Mouse (Mus musculus) MEL (cell line): ENCODE measurements around the gene Dus2. TPM values are rescaled to one million over a fixed set of nuclear protein-coding genes. Genes with fewer than 3 reads are reported as not detected.
A peak's percentile ranks its signal among the peaks of the same experiment; 100 is the strongest.
"Not testable (repeated sequence)": the region's sequence is repeated elsewhere in the genome, so short reads cannot be mapped to it uniquely, and the experiment has no call there.

Experiments
- DNase-seq: peaks from one replicate; pipeline ENCODE4 v3.0.0; 2011; ENCODE audit warnings: low read depth, low spot score
- H3K27ac ChIP-seq: 2 replicates; pipeline ENCODE4 v1.5.1; 2012; ENCODE audit warnings: low read depth, mild to moderate bottlenecking, control low read depth, low read length, moderate library complexity; ENCODE audit not compliant: control insufficient read depth
- H3K27me3 ChIP-seq, 2 experiments: fragments of 150-350 bp in 1 of 2; sonication (generic) in 1 of 2; 2 replicates each; pipeline ENCODE4 v1.6.1; 2012; ENCODE audit warnings: low read length in 2 of 2, mild to moderate bottlenecking in 2 of 2, improper control_type of control experiment in 1 of 2, moderate library complexity in 1 of 2; ENCODE audit not compliant: insufficient read depth in 2 of 2, control insufficient read depth in 1 of 2
- H3K36me3 ChIP-seq, 2 experiments: 2 replicates each; pipeline ENCODE4 v1.6.1; 2012 to 2014; ENCODE audit warnings: low read length in 2 of 2, improper control_type of control experiment in 1 of 2, inconsistent platforms in 1 of 2, mild to moderate bottlenecking in 1 of 2; ENCODE audit not compliant: insufficient read depth in 2 of 2, control insufficient read depth in 1 of 2
- H3K4me1 ChIP-seq, 2 experiments: fragments of 150-350 bp in 1 of 2; sonication (generic) in 1 of 2; 2 replicates each; pipeline ENCODE4 v1.6.1; 2012; ENCODE audit warnings: low read length in 2 of 2, improper control_type of control experiment in 1 of 2, mild to moderate bottlenecking in 1 of 2; ENCODE audit not compliant: insufficient read depth in 2 of 2, control insufficient read depth in 1 of 2
- H3K4me3 ChIP-seq, 2 experiments: fragments of 150-350 bp in 1 of 2; sonication (generic) in 1 of 2; 2 replicates each; pipeline ENCODE4 v1.5.1; 2012; ENCODE audit warnings: low read depth in 2 of 2, low read length in 2 of 2, mild to moderate bottlenecking in 2 of 2, moderate library complexity in 2 of 2, control low read depth in 1 of 2, improper control_type of control experiment in 1 of 2; ENCODE audit not compliant: control insufficient read depth in 1 of 2, insufficient read depth in 1 of 2
- H3K79me2 ChIP-seq: 2 replicates; pipeline ENCODE4 v1.6.1; 2012; ENCODE audit warnings: mild to moderate bottlenecking, low read length, moderate library complexity; ENCODE audit not compliant: control insufficient read depth, poor library complexity, insufficient read depth
- H3K9ac ChIP-seq: 2 replicates; pipeline ENCODE4 v1.6.1; 2012; ENCODE audit warnings: low read depth, mild to moderate bottlenecking, control low read depth, low read length, moderate library complexity; ENCODE audit not compliant: control insufficient read depth, poor library complexity, severe bottlenecking
- H3K9me3 ChIP-seq: fragments of 150-350 bp; sonication (generic); replicated peaks from 2 replicates; pipeline ENCODE4 v1.6.1; 2012; ENCODE audit warnings: mild to moderate bottlenecking, low read length, improper control_type of control experiment, moderate library complexity; ENCODE audit not compliant: insufficient read depth
- BHLHE40 ChIP-seq: IDR thresholded peaks from 2 replicates; pipeline ENCODE4 v1.6.1; 2012; ENCODE audit warnings: low read depth, mild to moderate bottlenecking, inconsistent platforms, low read length, improper control_type of control experiment, borderline replicate concordance
- CHD2 ChIP-seq: IDR thresholded peaks from 2 replicates; pipeline ENCODE4 v1.6.1; 2011; ENCODE audit warnings: low read length, improper control_type of control experiment
- ELF1 ChIP-seq: IDR thresholded peaks from 2 replicates; pipeline ENCODE4 v1.6.1; 2014; ENCODE audit warnings: low read depth, mild to moderate bottlenecking, inconsistent platforms, low read length, improper control_type of control experiment, moderate library complexity
- EP300 ChIP-seq, 2 experiments: IDR thresholded peaks; 2 replicates each; pipeline ENCODE4 v1.6.1; 2011; ENCODE audit warnings: improper control_type of control experiment in 2 of 2, low read length in 2 of 2, low read depth in 1 of 2, mild to moderate bottlenecking in 1 of 2
- GABPA ChIP-seq: IDR thresholded peaks from 2 replicates; pipeline ENCODE4 v1.6.1; 2012; ENCODE audit warnings: low read depth, mild to moderate bottlenecking, inconsistent platforms, low read length, improper control_type of control experiment, moderate library complexity
- GATA1 ChIP-seq: IDR thresholded peaks from 2 replicates; pipeline ENCODE4 v1.6.1; 2011; ENCODE audit warnings: low read depth, low read length, improper control_type of control experiment
- HCFC1 ChIP-seq: IDR thresholded peaks from 2 replicates; pipeline ENCODE4 v1.6.1; 2012; ENCODE audit warnings: low read depth, mild to moderate bottlenecking, inconsistent platforms, low read length, improper control_type of control experiment, moderate library complexity
- KAT2A ChIP-seq: conservative IDR thresholded peaks from 2 replicates; pipeline ENCODE4 v1.6.1; 2012; ENCODE audit warnings: low read depth, low read length, improper control_type of control experiment, inconsistent platforms
- MAFK ChIP-seq: IDR thresholded peaks from 2 replicates; pipeline ENCODE4 v1.6.1; 2011; ENCODE audit warnings: low read depth, mild to moderate bottlenecking, low read length, improper control_type of control experiment, borderline replicate concordance
- MAZ ChIP-seq: IDR thresholded peaks from 2 replicates; pipeline ENCODE4 v1.6.1; 2012; ENCODE audit warnings: low read depth, mild to moderate bottlenecking, inconsistent platforms, low read length, improper control_type of control experiment
- MEF2A ChIP-seq: IDR thresholded peaks from 2 replicates; pipeline ENCODE4 v1.6.1; 2014; ENCODE audit warnings: low read depth, mild to moderate bottlenecking, inconsistent platforms, low read length, improper control_type of control experiment; ENCODE audit not compliant: poor library complexity, insufficient replicate concordance, severe bottlenecking; ENCODE audit errors: extremely low read depth
- NRF1 ChIP-seq: IDR thresholded peaks from 2 replicates; pipeline ENCODE4 v1.6.1; 2014; ENCODE audit warnings: low read depth, mild to moderate bottlenecking, inconsistent platforms, low read length, improper control_type of control experiment, moderate library complexity; ENCODE audit not compliant: poor library complexity, insufficient read depth, severe bottlenecking
- POLR2A ChIP-seq, 2 experiments: IDR thresholded peaks; 2 replicates each; pipeline ENCODE4 v1.6.1; 2011 to 2012; ENCODE audit warnings: low read length in 2 of 2, mild to moderate bottlenecking in 2 of 2, control low read depth in 1 of 2, improper control_type of control experiment in 1 of 2, low read depth in 1 of 2, moderate library complexity in 1 of 2; ENCODE audit not compliant: control insufficient read depth in 1 of 2, insufficient read depth in 1 of 2, poor library complexity in 1 of 2
- POLR2AphosphoS2 ChIP-seq: IDR thresholded peaks from 2 replicates; pipeline ENCODE4 v1.6.1; 2011; ENCODE audit warnings: low read length, improper control_type of control experiment
- RCOR1 ChIP-seq: IDR thresholded peaks from 2 replicates; pipeline ENCODE4 v1.6.1; 2012; ENCODE audit warnings: low read depth, mild to moderate bottlenecking, inconsistent platforms, low read length, improper control_type of control experiment
- SIN3A ChIP-seq: IDR thresholded peaks from 2 replicates; pipeline ENCODE4 v1.6.1; 2012; ENCODE audit warnings: low read length, improper control_type of control experiment, inconsistent platforms
- TAL1 ChIP-seq: IDR thresholded peaks from 2 replicates; pipeline ENCODE4 v1.6.1; 2012; ENCODE audit warnings: mild to moderate bottlenecking, inconsistent platforms, low read length, moderate library complexity, mixed read lengths
- TBP ChIP-seq: IDR thresholded peaks from 2 replicates; pipeline ENCODE4 v1.8.0; 2011; ENCODE audit warnings: low read depth, low read length, improper control_type of control experiment
- UBTF ChIP-seq: IDR thresholded peaks from 2 replicates; pipeline ENCODE4 v1.6.1; 2012; ENCODE audit warnings: low read depth, mild to moderate bottlenecking, inconsistent platforms, low read length, improper control_type of control experiment, moderate library complexity, borderline replicate concordance; ENCODE audit not compliant: insufficient read depth
- ZKSCAN1 ChIP-seq: IDR thresholded peaks from 2 replicates; pipeline ENCODE4 v1.6.1; 2012; ENCODE audit warnings: low read depth, mild to moderate bottlenecking, inconsistent platforms, low read length, improper control_type of control experiment, moderate library complexity
- ZMIZ1 ChIP-seq: IDR thresholded peaks from 2 replicates; pipeline ENCODE4 v1.6.1; 2012; ENCODE audit warnings: low read depth, mild to moderate bottlenecking, inconsistent platforms, low read length, improper control_type of control experiment, moderate library complexity
- polyA plus RNA-seq, 2 experiments: library from polyadenylated mRNA; stranded (reverse) in 1 of 2; unstranded in 1 of 2; fragments of >175 nt in 1 of 2; fragments of >200 nt in 1 of 2; gene quantifications; 2 replicates each; pipeline versions ENCODE4 v1.2.1 to v1.2.4; 2012; ENCODE audit warnings: low replicate concordance in 2 of 2, low read depth in 1 of 2; ENCODE audit not compliant: insufficient read length in 2 of 2, insufficient read depth in 1 of 2, missing spikeins in 1 of 2
- total RNA-seq: library from RNA; depleted of rRNA; stranded (reverse); fragments of 300-350 nt; gene quantifications from 2 replicates; pipeline ENCODE4 v1.2.3, GENCODE M21; 2012

The Dus2 gene
- total and polyA plus RNA-seq, 3 experiments = 9.2 to 11.9 TPM; not detected in 1

DNA sequence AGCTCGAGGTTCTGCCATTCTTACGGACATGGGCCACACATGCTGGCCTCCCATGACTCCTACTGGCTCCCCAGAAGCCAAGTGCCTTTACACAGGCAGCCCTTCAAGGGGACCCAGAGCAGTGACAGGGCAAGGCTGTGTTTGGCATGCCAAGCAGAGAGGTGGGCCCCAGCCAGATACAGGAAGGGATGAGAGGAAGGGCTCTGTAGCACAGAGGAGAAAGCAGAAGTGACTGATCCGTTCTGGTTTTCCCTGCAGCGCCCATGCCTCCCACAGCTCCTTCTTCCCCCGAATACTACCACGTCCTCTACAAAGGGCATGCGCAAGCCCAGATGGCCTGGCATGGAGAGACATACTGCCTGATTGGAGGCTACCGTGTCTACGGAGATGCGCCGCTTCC, 7.7 kb upstream of the Dus2 start:
- Histone ChIP-seq H3K4me1 (peaks cover 3 to 10% of the 10 kb centered on the region in 2 experiments; a peak in 3 of 4 replicates), H3K9ac (peak overlapping the region; percentile 59), H3K27ac (peak overlapping the region; percentile 27), H3K4me3 (peak overlapping the region; percentile 18 to 30)
- H3K79me2 ChIP-seq, H3K9me3 ChIP-seq, H3K27me3 ChIP-seq, H3K36me3 ChIP-seq: not testable (repeated sequence)
- TF ChIP-seq NRF1 (peak; percentile 62), POLR2A (IDR thresholded peaks at IDR 0.05; ENCODE audit: control insufficient read depth in 1 of 2, insufficient read depth in 1 of 2, low read depth in 1 of 2, low read length in 2 of 2, poor library complexity in 1 of 2) (0 out of 4 replicates have a peak, but pooled peaks of 1 of the 2 experiments have one; percentile 30)
- TF ChIP-seq, all 39 proteins: peak for 2; not testable (repeated sequence) for 37
- peak; percentile 78 for DNase-seq

DNA sequence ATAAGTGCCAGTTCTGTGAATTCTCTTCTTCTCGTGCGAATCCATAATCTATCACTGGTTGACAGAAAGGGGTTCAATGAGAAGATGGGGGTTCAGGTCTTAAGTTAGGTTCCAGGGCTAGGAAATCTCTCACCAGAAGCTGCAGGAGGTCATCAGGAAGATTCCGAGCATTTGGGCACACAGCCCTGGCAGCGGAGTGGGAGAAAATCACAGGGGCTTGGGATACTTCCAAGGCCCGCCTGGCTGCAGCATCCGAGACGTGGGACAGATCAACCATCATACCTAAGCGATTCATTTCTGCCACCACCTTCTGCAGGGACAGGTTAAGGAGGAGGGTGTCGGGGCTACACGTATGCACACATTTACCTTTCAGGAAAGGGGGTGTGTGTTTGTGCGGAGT, 2.6 kb upstream of the Dus2 start:
- TF ChIP-seq HCFC1 (no peak), GABPA (no peak), GATA1 (no peak), ZMIZ1 (no peak)
- Histone ChIP-seq H3K4me3 (no peak overlapping the region), H3K4me1 (peaks cover 0 to 5% of the 10 kb centered on the region in 2 experiments; a peak in 1 of 4 replicates), H3K36me3 (no peaks in the 10 kb centered on the region), H3K9me3 (no peaks in the 10 kb centered on the region), H3K9ac (no peak overlapping the region), H3K27ac (no peak overlapping the region), H3K79me2 (no peaks in the 10 kb centered on the region), H3K27me3 (no peaks in the 10 kb centered on the region)
- no peak for DNase-seq

DNA sequence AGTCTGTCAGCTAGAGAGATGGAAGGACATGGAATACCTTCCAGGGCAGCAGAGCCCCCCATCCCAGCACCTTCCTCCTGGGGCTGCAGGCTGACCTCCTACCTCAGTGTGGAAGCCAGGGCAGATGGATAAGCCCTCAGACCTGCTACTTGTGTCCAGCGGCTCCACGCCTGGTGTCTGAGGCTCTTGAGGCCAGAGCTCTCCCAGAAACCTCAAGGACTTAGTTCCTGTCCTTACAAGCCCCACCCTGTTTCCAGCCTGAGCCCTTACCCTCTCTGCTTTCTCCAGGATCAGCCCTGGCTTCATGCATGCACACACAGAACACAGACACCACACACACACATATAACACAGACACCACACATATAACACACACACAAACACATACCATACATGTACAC, 409 bp downstream of the Dus2 start:
- Histone ChIP-seq H3K4me1 (peaks cover 0 to 4% of the 10 kb centered on the region in 2 experiments; a peak in 2 of 4 replicates), H3K27ac (no peak overlapping the region), H3K9ac (no peak overlapping the region), H3K4me3 (no peak overlapping the region; a peak in 1 of 4 replicates), H3K9me3 (no peaks in the 10 kb centered on the region), H3K36me3 (no peaks in the 10 kb centered on the region), H3K27me3 (no peaks in the 10 kb centered on the region), H3K79me2 (no peaks in the 10 kb centered on the region)
- DNase-seq = no peak
- TF ChIP-seq RCOR1 (no peak), KAT2A (no peak), TBP (no peak), NRF1 (no peak), HCFC1 (no peak), ZKSCAN1 (no peak), EP300 (IDR thresholded peaks at IDR 0.05; ENCODE audit: low read depth in 1 of 2, low read length in 2 of 2) (no peak), TAL1 (no peak), MAZ (no peak), POLR2AphosphoS2 (no peak), ELF1 (no peak), UBTF (no peak), GATA1 (no peak), GABPA (no peak), SIN3A (no peak), BHLHE40 (no peak), CHD2 (no peak), MAFK (no peak), MEF2A (no peak)
